Mouse (Mus musculus) lung, postnatal 0 days (tissue): ENCODE data around the gene Ptk6.

ENCODE experiments used
- CTCF ChIP-seq: IDR thresholded peaks from 2 replicates; pipeline ENCODE4 v1.5.1; 2016; ENCODE audit warnings: antibody characterized with exemption, mild to moderate bottlenecking
- EP300 ChIP-seq: IDR thresholded peaks from 2 replicates; pipeline ENCODE4 v1.6.1; 2016; ENCODE audit warnings: antibody characterized with exemption, mild to moderate bottlenecking, control low read depth

DNA sequence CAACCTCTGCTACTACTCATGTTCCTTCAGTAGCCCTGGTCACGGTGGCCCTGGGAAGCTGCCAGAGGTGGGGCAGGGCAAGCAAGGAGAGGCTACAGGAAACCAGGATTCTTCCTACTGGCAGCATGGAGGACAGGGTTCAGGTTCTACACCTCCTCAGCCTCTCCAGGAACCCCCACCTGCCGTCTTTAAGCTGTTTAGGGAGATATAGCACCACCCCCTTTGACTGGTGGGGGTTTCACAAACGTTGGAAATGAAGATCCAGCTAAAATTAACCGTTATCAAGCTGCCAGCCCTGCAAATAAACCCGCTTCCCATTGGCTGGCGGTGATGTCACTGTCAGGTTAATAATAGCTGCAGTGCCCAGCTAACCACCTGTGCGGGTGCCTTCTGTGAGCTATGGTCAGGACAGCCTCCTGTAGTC lies 43.5 kb downstream of the Ptk6 start:
- no peak for TF ChIP-seq CTCF
- TF ChIP-seq EP300: no peak
